Mouse (Mus musculus) C2C12 (cell line): ENCODE data around the gene Arglu1. TPM values are rescaled to one million over a fixed set of nuclear protein-coding genes. Genes with fewer than 3 reads are reported as not detected.

Experiments
- H3K27me3 ChIP-seq: one replicate; pipeline ENCODE4 v1.6.1; 2011; ENCODE audit not compliant: control insufficient read depth, insufficient read depth, insufficient read length
- H3K36me3 ChIP-seq: one replicate; pipeline ENCODE4 v1.6.1; 2011; ENCODE audit not compliant: control insufficient read depth, insufficient read depth
- H3K4me3 ChIP-seq: one replicate; pipeline ENCODE4 v1.5.1; 2011; ENCODE audit warnings: mild to moderate bottlenecking, control low read depth; ENCODE audit not compliant: poor library complexity, insufficient read depth, severe bottlenecking
- H3K79me2 ChIP-seq: one replicate; pipeline ENCODE4 v1.6.1; 2011; ENCODE audit not compliant: control insufficient read depth, insufficient read depth
- H3K79me3 ChIP-seq: one replicate; pipeline ENCODE4 v1.6.1; 2011; ENCODE audit warnings: low read depth, control low read depth
- H3ac ChIP-seq: one replicate; pipeline ENCODE3; 2011; ENCODE audit warnings: low read depth; ENCODE audit not compliant: control insufficient read depth, insufficient read length
- CEBPB ChIP-seq: IDR thresholded peaks from one replicate; pipeline ENCODE4 v1.6.1; 2011; ENCODE audit warnings: low read depth, mild to moderate bottlenecking, control low read depth, moderate library complexity
- CTCF ChIP-seq: IDR thresholded peaks from one replicate; pipeline ENCODE4 v1.5.1; 2011; ENCODE audit not compliant: control insufficient read depth, insufficient read depth, insufficient read length
- FOSL1 ChIP-seq: IDR thresholded peaks from one replicate; pipeline ENCODE4 v1.8.0; 2011; ENCODE audit warnings: mild to moderate bottlenecking, low read length; ENCODE audit not compliant: poor library complexity, insufficient read depth, severe bottlenecking
- MAX ChIP-seq: IDR thresholded peaks from one replicate; pipeline ENCODE4 v1.6.1; 2011; ENCODE audit warnings: mild to moderate bottlenecking, control low read depth
- MYOD1 ChIP-seq: IDR thresholded peaks from one replicate; pipeline ENCODE4 v1.6.1; 2011; ENCODE audit warnings: low read depth; ENCODE audit not compliant: control insufficient read depth, insufficient read length
- MYOG ChIP-seq: IDR thresholded peaks from one replicate; pipeline ENCODE4 v1.6.1; 2011; ENCODE audit not compliant: control insufficient read depth, insufficient read length; ENCODE audit errors: extremely low read depth
- USF1 ChIP-seq: IDR thresholded peaks from one replicate; pipeline ENCODE4 v1.6.1; 2011; ENCODE audit warnings: low read depth, mild to moderate bottlenecking, control low read depth, moderate library complexity
- polyA plus RNA-seq: library from polyadenylated mRNA; unstranded; fragments of >200 nt; fragmentation: generic; extraction: Trizol; gene quantifications from one replicate; pipeline ENCODE4 v1.2.1, GENCODE M21; 2012; ENCODE audit warnings: missing spikeins

Gene Arglu1
- polyA plus RNA-seq, 1 experiment, result 20.9 TPM

DNA sequence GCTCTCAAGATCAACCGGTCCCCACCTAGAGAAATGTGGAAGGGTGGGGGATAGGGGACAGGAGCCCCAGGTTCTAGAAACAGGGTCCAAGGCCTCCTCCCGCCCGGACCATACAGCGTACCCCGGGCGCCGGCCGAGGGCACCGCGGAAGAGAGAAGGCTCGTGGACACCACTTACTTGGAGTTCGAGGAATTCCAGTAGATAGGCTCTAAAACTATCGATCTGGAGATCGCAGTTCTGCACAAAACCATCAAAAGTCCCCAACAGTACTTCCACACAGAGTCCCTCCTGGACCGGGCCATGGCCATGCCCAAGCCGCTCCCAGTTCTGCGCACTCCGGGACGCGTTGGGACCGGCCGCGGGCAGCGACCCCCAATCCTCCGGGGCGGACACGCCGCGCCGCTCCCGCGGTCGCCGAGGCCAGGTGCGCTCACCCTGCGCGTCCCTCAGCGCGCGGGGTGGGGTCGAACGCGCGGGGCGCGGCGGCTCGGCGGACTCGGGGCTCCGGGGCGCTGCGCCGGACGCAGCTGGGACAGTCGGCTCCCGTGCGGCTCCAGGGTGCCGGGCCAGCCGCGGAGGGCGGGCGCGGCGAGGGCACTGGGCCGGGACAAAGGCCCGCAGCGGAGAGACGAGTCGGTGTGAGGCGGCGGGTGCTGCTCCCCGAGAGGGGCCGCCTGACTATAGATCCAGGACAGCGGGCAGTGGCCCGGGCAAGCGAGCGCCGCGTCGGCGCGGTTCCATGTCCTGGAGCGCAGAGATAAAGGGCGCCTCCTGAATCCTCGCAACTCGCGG is 29.8 kb downstream of the Arglu1 start:
- no peak for TF ChIP-seq MAX
- no peak for TF ChIP-seq FOSL1
- no peak for TF ChIP-seq USF1
- TF ChIP-seq MYOD1, result no peak
- H3K79me2 ChIP-seq, result peaks cover 73% of the 10 kb centered on the region
- H3ac ChIP-seq, result peak overlapping the region; percentile 94
- no peaks in the 10 kb centered on the region for H3K27me3 ChIP-seq
- H3K36me3 ChIP-seq, result peaks cover 35% of the 10 kb centered on the region
- H3K4me3 ChIP-seq, result peak overlapping the region; percentile 84
- peaks cover 55% of the 10 kb centered on the region for H3K79me3 ChIP-seq

DNA sequence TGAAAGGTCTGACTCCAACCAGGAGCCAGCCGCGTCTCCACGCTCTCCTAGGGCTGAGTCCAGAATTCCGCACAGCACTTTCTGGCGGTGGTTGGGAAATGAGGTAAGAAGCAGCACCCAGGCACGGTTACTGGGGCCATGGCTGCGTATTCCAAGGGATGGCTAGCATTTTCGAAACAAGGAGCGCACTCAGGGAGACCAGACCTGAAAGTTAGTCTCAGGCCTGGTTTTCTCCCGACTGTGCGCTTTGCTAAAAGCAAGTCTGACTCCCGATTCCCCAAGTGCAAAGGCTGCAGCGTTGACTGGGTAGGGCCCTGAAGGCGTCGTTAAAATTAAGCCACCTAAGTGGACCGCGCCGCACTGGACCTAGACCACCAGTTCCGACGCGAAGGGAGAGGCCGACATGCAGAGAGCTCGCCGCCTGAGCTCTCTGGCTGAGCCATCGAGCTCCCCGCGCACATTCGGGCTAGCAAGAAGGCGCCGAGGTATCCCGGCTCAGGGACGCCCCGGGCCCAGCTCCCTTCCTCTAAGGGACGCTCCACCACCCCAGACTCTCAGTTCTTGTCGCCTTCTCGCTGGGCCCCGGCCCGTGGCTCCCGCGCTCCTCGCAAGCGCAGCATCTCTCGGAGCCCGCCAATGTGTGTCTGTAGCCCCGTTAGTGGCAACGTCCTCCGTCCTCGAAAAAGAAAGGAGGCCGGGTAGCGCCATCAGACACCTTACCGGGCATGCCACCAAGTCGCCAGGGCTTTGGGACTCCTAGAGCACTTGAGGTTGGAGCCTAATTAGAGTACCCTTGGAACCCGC is 30.6 kb downstream of the Arglu1 start:
- Histone ChIP-seq H3K36me3 (peaks cover 35% of the 10 kb centered on the region), H3ac (peak overlapping the region; percentile 94), H3K79me2 (peaks cover 77% of the 10 kb centered on the region), H3K79me3 (peaks cover 61% of the 10 kb centered on the region), H3K4me3 (peak overlapping the region; percentile 84), H3K27me3 (no peaks in the 10 kb centered on the region)
- no peak for TF ChIP-seq MAX
- no peak for TF ChIP-seq MYOG

DNA sequence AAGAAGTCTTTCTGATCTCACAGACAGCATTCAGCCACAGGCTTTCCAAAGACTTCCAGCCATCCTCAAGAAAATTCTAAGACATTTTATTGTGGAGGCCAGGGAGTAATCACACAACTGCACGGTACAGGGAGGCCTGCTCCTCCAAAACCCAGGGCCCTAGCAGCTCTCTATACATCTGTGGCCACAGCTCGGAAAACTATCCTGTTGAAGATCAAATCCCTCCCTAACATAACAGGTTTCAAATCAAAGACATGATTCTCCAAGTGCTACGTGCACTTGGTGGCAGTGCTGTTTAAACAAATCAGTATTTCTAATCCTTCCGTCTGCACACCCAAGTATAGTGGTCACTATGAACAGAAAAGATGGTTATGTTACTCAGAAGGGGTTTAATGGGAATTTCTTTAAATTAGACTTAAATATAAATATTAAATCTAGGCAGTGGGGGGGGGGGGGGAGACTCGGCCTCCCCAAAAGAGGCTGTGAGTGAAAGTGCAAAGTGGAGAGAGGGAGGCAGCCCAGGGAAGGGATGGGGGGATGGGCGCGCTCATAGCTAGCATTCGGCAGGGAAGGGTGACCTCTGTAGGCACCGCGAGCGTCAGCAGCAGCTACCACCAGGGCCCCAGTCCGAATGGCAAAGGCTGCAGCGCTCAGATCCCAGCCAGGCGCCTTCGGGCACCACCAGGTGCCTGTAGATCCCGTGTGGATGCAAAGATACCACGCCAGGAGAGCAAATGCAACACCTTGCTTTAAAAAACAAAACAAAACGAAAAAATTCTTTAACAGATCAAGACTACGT is 31.7 kb downstream of the Arglu1 start:
- peaks cover 34% of the 10 kb centered on the region for H3K36me3 ChIP-seq
- H3K79me2 ChIP-seq, result peaks cover 86% of the 10 kb centered on the region
- peak overlapping the region; percentile 84 for H3K4me3 ChIP-seq
- TF ChIP-seq USF1 (no peak), CTCF (peak; percentile 97), MYOG (no peak), CEBPB (no peak)
- no peaks in the 10 kb centered on the region for H3K27me3 ChIP-seq
- peaks cover 66% of the 10 kb centered on the region for H3K79me3 ChIP-seq
- peak overlapping the region; percentile 54 for H3ac ChIP-seq

DNA sequence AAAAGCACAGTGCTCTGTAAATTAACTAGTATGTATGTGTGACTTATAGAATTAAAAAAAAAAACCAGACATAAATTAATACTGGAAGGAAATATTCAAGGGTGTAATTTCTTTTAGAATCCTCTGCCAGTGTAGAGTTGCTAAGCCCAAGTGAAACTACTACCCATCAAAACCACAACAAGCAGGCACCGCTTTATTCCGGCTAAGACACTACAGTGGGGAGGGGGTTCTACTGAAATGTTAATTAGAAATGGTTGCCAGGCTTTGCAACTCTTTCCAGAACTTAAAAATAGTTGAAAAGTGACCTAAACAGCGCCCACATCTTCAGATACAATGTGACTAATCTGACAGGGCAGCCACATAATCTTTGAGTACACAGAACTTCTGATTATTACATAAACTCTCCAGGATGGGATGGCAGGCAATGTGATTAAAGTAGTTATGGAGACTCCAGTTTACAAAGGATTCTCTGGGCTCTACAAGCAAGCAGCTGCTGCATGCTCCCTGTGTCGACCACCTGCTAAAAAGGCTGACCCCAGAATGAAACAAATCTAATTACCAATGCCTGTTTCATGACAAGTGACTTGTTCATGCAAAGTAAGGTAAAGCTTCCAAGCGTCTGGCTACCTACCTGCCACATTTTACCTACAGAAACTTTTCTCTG is 32.5 kb downstream of the Arglu1 start:
- no peak for TF ChIP-seq USF1
- no peak for TF ChIP-seq MYOG
- TF ChIP-seq MYOD1, result no peak
- no peak for TF ChIP-seq MAX
- no peak for TF ChIP-seq CTCF
- no peak for TF ChIP-seq FOSL1
- TF ChIP-seq CEBPB, result no peak
- Histone ChIP-seq H3K4me3 (no peak overlapping the region), H3K79me2 (peaks cover 86% of the 10 kb centered on the region), H3K27me3 (no peaks in the 10 kb centered on the region), H3ac (no peak overlapping the region), H3K79me3 (peaks cover 73% of the 10 kb centered on the region), H3K36me3 (peaks cover 38% of the 10 kb centered on the region)

DNA sequence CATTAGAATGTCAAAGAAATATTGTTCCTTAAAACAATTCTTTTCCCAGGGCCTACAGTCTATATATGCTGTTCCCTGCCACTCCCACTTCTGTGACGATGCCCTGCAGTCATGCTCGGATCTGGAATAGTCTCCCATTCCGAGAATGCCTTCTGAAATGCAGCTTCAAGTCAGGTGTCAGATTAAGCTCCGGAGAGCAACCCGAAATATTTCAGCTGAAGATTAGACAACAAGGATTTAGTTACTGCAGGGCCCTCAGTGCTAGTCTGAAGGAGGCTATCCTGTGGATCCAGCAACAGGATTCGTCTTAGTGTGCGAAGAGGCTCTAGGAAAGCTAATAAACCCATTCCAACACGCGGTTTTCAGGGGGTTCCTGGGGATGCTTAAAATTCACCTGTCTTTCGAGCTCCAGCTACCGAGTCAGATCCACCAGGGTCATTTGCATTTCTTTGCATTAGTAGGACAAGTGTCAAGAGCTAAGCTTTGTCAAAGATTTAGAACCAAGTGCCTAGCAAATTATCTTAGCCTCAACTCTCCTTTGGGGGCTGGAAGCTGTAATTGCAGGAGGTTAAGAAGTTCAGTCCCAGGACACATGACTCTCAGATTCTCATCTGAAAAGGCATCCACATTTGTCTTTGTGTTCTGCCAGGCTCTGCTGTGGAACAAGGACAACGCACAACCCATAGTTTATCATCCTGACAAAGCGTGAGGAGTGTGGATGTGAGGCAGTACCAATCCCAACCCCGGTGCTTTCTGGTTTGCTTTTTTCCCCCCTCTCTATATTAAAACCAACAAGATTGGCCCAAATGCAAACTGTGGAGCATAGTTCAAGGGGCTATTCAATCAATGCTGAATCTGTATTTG is 33.5 kb downstream of the Arglu1 start:
- peaks cover 82% of the 10 kb centered on the region for H3K79me3 ChIP-seq
- H3K36me3 ChIP-seq, result peaks cover 38% of the 10 kb centered on the region
- H3K4me3 ChIP-seq, result no peak overlapping the region
- no peak overlapping the region for H3ac ChIP-seq
- peaks cover 96% of the 10 kb centered on the region for H3K79me2 ChIP-seq
- TF ChIP-seq MYOG (no peak), MYOD1 (no peak), MAX (no peak), CEBPB (no peak), USF1 (no peak), FOSL1 (no peak), CTCF (no peak)
- H3K27me3 ChIP-seq, result no peaks in the 10 kb centered on the region
